Comparison of ENCODE assay signal across 28 mouse cellular contexts in genomic region chr2:110353302-110353970, GRCm38 (mm10). TPM values are rescaled to one million over a fixed set of nuclear protein-coding genes. Genes with fewer than 3 reads are reported as not detected.
"Had no signal": no experiment of that assay in that cellular context is flagged by ENCODE, and none has a peak within 500 bp of the region (broad histone marks: within the 10 kb centered on the region; RNA-seq: fewer than 3 reads in every experiment).

No protein-coding gene starts in this region.

- H3K9me3 ChIP-seq: heart, embryonic 13.5 days; heart, embryonic 15.5 days; hindbrain, embryonic 13.5 days; hindbrain, embryonic 15.5 days; kidney, embryonic 15.5 days; liver, embryonic 13.5 days; liver, embryonic 15.5 days had no signal

- H3K36me3 ChIP-seq: heart, embryonic 13.5 days; heart, embryonic 15.5 days; hindbrain, embryonic 13.5 days; hindbrain, embryonic 15.5 days; kidney, embryonic 15.5 days; liver, embryonic 13.5 days; liver, embryonic 15.5 days had no signal

- H3K9ac ChIP-seq: heart, embryonic 13.5 days; heart, embryonic 15.5 days; hindbrain, embryonic 13.5 days; hindbrain, embryonic 15.5 days; kidney, embryonic 15.5 days; liver, embryonic 13.5 days; liver, embryonic 15.5 days had no signal

- DNase-seq: gastrocnemius, postnatal 14 days; gastrocnemius, postnatal 36 days; heart, adult 11 months; heart, adult 2 months; heart, postnatal 14 days; heart, postnatal 36 days; kidney, adult 11 months; kidney, adult 2 months; kidney, adult 9 months; kidney, postnatal 14 days; kidney, postnatal 36 days; layer of hippocampus, adult 9-11 months; layer of hippocampus, postnatal 36 days; left cerebral cortex, postnatal 4 days; liver; liver, embryonic 13.5 days had no signal

- ATAC-seq: hindbrain, postnatal 0 days; intestine, embryonic 16.5 days had no signal

- H3K4me2 ChIP-seq: heart, embryonic 11.5 days; heart, embryonic 13.5 days; heart, embryonic 15.5 days; hindbrain, embryonic 13.5 days; hindbrain, embryonic 15.5 days; kidney, embryonic 15.5 days; liver, embryonic 11.5 days; liver, embryonic 13.5 days; liver, embryonic 15.5 days had no signal

- H3K27me3 ChIP-seq: heart, embryonic 13.5 days; heart, embryonic 15.5 days; hindbrain, embryonic 13.5 days; hindbrain, embryonic 15.5 days; kidney, embryonic 15.5 days; liver, embryonic 13.5 days; liver, embryonic 15.5 days had no signal

- H3K4me1 ChIP-seq: heart, embryonic 13.5 days; heart, embryonic 15.5 days; kidney, embryonic 15.5 days; liver, embryonic 13.5 days; liver, embryonic 15.5 days had no signal

- H3K27ac ChIP-seq: heart, adult 2 months; heart, embryonic 13.5 days; heart, embryonic 15.5 days; hindbrain, embryonic 13.5 days; hindbrain, embryonic 15.5 days; hindbrain, postnatal 0 days; kidney, embryonic 15.5 days; kidney, postnatal 0 days; liver, embryonic 13.5 days; liver, embryonic 15.5 days had no signal

- H3K4me3 ChIP-seq: heart, adult 2 months; heart, embryonic 13.5 days; heart, embryonic 15.5 days; hindbrain, embryonic 13.5 days; hindbrain, embryonic 15.5 days; kidney, embryonic 15.5 days; liver, embryonic 13.5 days; liver, embryonic 15.5 days had no signal

RNA-seq across cellular contexts. Expression of gene Bbox1, which starts 39.1 kb away (rescaled TPM):
- polyA plus RNA-seq: heart, embryonic 11.5 days; heart, embryonic 13.5 days; hindbrain, embryonic 11.5 days; hindbrain, embryonic 13.5 days had no signal
